Mouse (Mus musculus) layer of hippocampus, postnatal 10 days (tissue): ENCODE data around the gene Cdsn. TPM values are rescaled to one million over a fixed set of nuclear protein-coding genes. Genes with fewer than 3 reads are reported as not detected.

ENCODE experiments used
- total RNA-seq, 2 experiments: library from RNA; stranded (reverse); gene quantifications; 2 replicates each; pipeline ENCODE4 v1.2.3; 2021

Gene Cdsn
- total RNA-seq, 2 experiments from 2014 or later: 0.51 to 0.78 TPM

Other genes starting within 250 kb of the Cdsn start
- gene H2-Q1, start 231.7 kb upstream of the Cdsn start, total RNA-seq: under 1 TPM in 1 of 2 experiments, not detected in 1; 0.74 TPM
- gene H2-Q2, start 209.9 kb upstream of the Cdsn start, total RNA-seq: 1 to 10 TPM; 2.0 to 2.1 TPM
- 1 to 10 TPM; 1.2 to 1.8 TPM for gene H2-Q4, start 172.5 kb upstream of the Cdsn start, total RNA-seq
- gene H2-Q6, start 127.3 kb upstream of the Cdsn start, total RNA-seq: not detected
- gene H2-Q7, start 113.0 kb upstream of the Cdsn start, total RNA-seq: under 1 TPM; 0.31 to 0.39 TPM
- gene H2-Q10, start 82.0 kb upstream of the Cdsn start, total RNA-seq: under 1 TPM in 1 of 2 experiments, not detected in 1; 0.07 TPM
- under 1 TPM in 1 of 2 experiments, not detected in 1; 0.25 TPM for gene Pou5f1, start 46.1 kb upstream of the Cdsn start, total RNA-seq
- 1 to 10 TPM; 7.5 to 8.0 TPM for gene Tcf19, start 35.3 kb upstream of the Cdsn start, total RNA-seq
- gene Cchcr1, start 35.0 kb upstream of the Cdsn start, total RNA-seq: 1 to 10 TPM; 7.7 to 9.7 TPM
- gene Psors1c2, start 18.9 kb upstream of the Cdsn start, total RNA-seq: not detected
- gene 2300002M23Rik, start 15.3 kb downstream of the Cdsn start, total RNA-seq: not detected
- gene Sfta2, start 49.4 kb downstream of the Cdsn start, total RNA-seq: not detected
- not detected for gene Gm9573, start 74.5 kb downstream of the Cdsn start, total RNA-seq
- gene Mucl3, start 91.6 kb downstream of the Cdsn start, total RNA-seq: not detected
- 10 to 100 TPM; 42.6 to 44.1 TPM for gene Vars2, start 115.5 kb downstream of the Cdsn start, total RNA-seq
- gene Gtf2h4, start 121.6 kb downstream of the Cdsn start, total RNA-seq: 10 to 100 TPM; 23.3 to 24.4 TPM
- 10 to 100 TPM; 49.8 to 50.5 TPM for gene Ddr1, start 152.5 kb downstream of the Cdsn start, total RNA-seq